Comparison of ENCODE assay signal across 8 mouse cellular contexts in the genomic region with DNA sequence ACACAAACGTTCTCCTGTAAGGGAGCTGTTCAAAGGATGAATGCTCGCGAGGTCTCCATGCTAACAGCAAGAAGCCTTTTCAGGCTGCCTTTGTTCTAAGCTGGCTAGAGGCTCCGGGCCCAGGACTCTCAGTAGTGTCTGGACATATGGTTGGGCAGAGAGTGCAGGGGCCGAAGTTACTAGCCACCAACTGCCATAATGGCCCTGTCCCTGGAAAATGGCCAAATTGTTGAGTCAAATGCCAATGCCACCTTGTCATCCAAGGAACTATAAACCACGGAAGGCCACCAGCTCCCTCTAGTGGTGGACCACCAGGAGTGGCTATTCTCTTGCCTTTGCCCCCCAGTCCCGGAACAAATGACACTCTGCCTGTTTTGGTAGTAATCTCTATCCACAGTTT.
DNase-seq lines count a peak whose midpoint lies in the region; ATAC-seq and TF ChIP-seq lines count a peak whose summit lies in the region.
"Had no signal": no experiment of that assay in that cellular context is flagged by ENCODE, and none has a peak within 500 bp of the region (broad histone marks: within the 10 kb centered on the region; RNA-seq: fewer than 3 reads in every experiment).

No protein-coding gene starts in this region.

- H3K4me3 ChIP-seq in lung, postnatal 0 days (ENCODE audit: low read depth, low read length): no peak overlapping the region
- H3K4me3 ChIP-seq: limb, embryonic 12.5 days had no signal

- no peaks in the 10 kb centered on the region for H3K9me3 ChIP-seq in lung, postnatal 0 days (ENCODE audit: low read length)

- 51% methylated on average over 7 of the region's 7 CpGs for WGBS in lung, postnatal 0 days

- H3K27me3 ChIP-seq in lung, postnatal 0 days (replicated peaks; ENCODE audit: insufficient read depth, low read length): no peaks in the 10 kb centered on the region
- H3K27me3 ChIP-seq: limb, embryonic 12.5 days had no signal

- TF ChIP-seq CTCF in lung, postnatal 0 days (IDR thresholded peaks at IDR 0.05): peak; percentile 87

- no peak overlapping the region for H3K4me2 ChIP-seq in lung, postnatal 0 days (replicated peaks; ENCODE audit: low read depth, low read length)
- H3K4me2 ChIP-seq: limb, embryonic 12.5 days had no signal

- no peak for TF ChIP-seq EP300 in lung, postnatal 0 days (IDR thresholded peaks at IDR 0.05)

- H3K4me1 ChIP-seq in lung, postnatal 0 days (ENCODE audit: insufficient read depth, low read depth, low read length): no peaks in the 10 kb centered on the region
- H3K4me1 ChIP-seq: limb, embryonic 12.5 days had no signal

- no peak overlapping the region for H3K9ac ChIP-seq in lung, postnatal 0 days (replicated peaks; ENCODE audit: low read depth)
- H3K9ac ChIP-seq: limb, embryonic 12.5 days had no signal

- H3K27ac ChIP-seq in lung, postnatal 0 days (ENCODE audit: low read length): no peak overlapping the region
- H3K27ac ChIP-seq: limb, embryonic 12.5 days had no signal

- DNase-seq in A20 (ENCODE audit: low read depth, low spot score) (peak; percentile 50), ES-CJ7 (ENCODE audit: low read depth, low spot score) (peak; percentile 56)
- peak; percentile 68 to 77 for DNase-seq in frontal cortex, postnatal 10 days (ENCODE audit: low spot score in 2 of 2)
- peak; percentile 77 to 79 for DNase-seq in kidney, postnatal 4 days
- DNase-seq in lung, postnatal 0 days (ENCODE audit: low spot score): peak; percentile 47
- peak; percentile 61 for DNase-seq in right cerebral cortex, postnatal 25 days

- 0 out of 2 replicates have a peak, but pooled peaks have one; percentile 45 for ATAC-seq in cerebellum, adult (ENCODE audit: insufficient number of reproducible peaks, low FRiP score, low TSS enrichment)
- no peak for ATAC-seq in lung, postnatal 0 days

- no peaks in the 10 kb centered on the region for H3K36me3 ChIP-seq in lung, postnatal 0 days (ENCODE audit: insufficient read depth, low read length)
- H3K36me3 ChIP-seq: limb, embryonic 12.5 days had no signal
